12 mouse cellular contexts compared by ENCODE assay signal in the genomic region with DNA sequence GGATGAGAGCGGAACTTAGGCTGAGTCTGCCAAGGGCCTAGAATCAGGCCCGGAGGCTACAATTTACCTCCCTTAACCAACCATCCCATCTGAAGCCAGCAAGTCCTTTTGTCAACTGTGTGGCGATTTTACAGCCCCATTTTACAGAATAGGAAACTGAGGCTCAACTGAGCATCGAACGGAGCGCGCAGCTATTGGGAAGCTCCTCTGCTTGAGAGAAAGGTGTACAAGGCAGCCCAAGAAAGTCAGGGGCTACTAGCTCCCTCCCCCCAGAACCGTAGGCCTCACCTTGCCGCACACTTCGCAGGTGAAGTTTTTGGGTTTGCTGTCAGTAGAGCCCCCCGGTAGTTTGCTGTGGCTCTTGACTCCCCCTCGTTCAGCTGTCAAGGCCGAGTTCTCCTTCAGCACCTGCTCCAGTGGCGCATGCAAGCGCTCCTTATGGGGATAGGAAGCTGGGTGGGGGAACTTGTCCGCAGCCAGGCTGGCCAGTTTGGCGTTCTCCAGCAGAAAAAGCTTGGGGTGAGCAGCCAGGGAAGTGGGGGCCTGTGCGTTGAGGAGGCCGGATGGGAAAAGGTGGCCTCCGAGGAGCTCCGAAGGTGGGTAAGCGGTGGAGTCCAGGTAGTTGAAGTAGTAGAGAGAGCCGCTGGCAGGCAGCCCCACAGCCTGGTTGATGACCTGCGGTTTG. TPM values are rescaled to one million over a fixed set of nuclear protein-coding genes. Genes with fewer than 3 reads are reported as not detected.
DNase-seq lines count a peak whose midpoint lies in the region; ATAC-seq and TF ChIP-seq lines count a peak whose summit lies in the region.
"Had no signal": no experiment of that assay in that cellular context is flagged by ENCODE, and none has a peak within 500 bp of the region (broad histone marks: within the 10 kb centered on the region; RNA-seq: fewer than 3 reads in every experiment).

No protein-coding gene starts in this region.

- no peaks in the 10 kb centered on the region for H3K4me1 ChIP-seq in hindbrain, postnatal 0 days (ENCODE audit: insufficient read depth, low read length)
- H3K4me1 ChIP-seq in neural tube, embryonic 12.5 days: peaks cover 12% of the 10 kb centered on the region

- WGBS in hindbrain, postnatal 0 days: 3% methylated on average over 24 of the region's 24 CpGs
- 3% methylated on average over 24 of the region's 24 CpGs for WGBS in neural tube, embryonic 12.5 days

- peaks cover 85% of the 10 kb centered on the region for H3K27me3 ChIP-seq in hindbrain, postnatal 0 days (ENCODE audit: insufficient read depth, low read length)
- peaks cover 100% of the 10 kb centered on the region for H3K27me3 ChIP-seq in neural tube, embryonic 12.5 days (replicated peaks)

- peak overlapping the region; percentile 31; the same call in 1 of the 2 replicates for H3K4me2 ChIP-seq in hindbrain, postnatal 0 days (ENCODE audit: low read depth, low read length)
- peak overlapping the region; percentile 41 for H3K4me2 ChIP-seq in neural tube, embryonic 12.5 days (replicated peaks)
- H3K4me2 ChIP-seq: neural tube, embryonic 13.5 days had no signal

- H3K36me3 ChIP-seq in hindbrain, postnatal 0 days (ENCODE audit: insufficient read depth, low read length): no peaks in the 10 kb centered on the region
- no peaks in the 10 kb centered on the region for H3K36me3 ChIP-seq in neural tube, embryonic 12.5 days
- H3K36me3 ChIP-seq: neural tube, embryonic 13.5 days had no signal

- H3K9ac ChIP-seq in hindbrain, postnatal 0 days (replicated peaks; ENCODE audit: low read length): no peak overlapping the region
- no peak overlapping the region for H3K9ac ChIP-seq in neural tube, embryonic 12.5 days
- H3K9ac ChIP-seq: neural tube, embryonic 13.5 days had no signal

- peak; percentile 42 for DNase-seq in embryo, embryonic 9.5 days (ENCODE audit: extremely low spot score)
- DNase-seq in embryo, embryonic 10 days (ENCODE audit: low spot score): no peak
- no peak for DNase-seq in layer of hippocampus, adult 2 months (ENCODE audit: low spot score in 2 of 2)
- no peak for DNase-seq in layer of hippocampus, adult 11-12 months (ENCODE audit: low spot score)
- no peak for DNase-seq in hindbrain, postnatal 0 days (ENCODE audit: low spot score)
- no peak for DNase-seq in thymus, postnatal 14 days
- DNase-seq in ovary, postnatal 36 days (ENCODE audit: low spot score): no peak
- DNase-seq: cerebellum, adult 11-12 months; gastrocnemius, postnatal 25 days had no signal

- peak overlapping the region; percentile 61 for H3K4me3 ChIP-seq in layer of hippocampus, adult 2 months
- H3K4me3 ChIP-seq in hindbrain, postnatal 0 days (ENCODE audit: low read length): no peak overlapping the region; the same call in 1 of the 2 replicates
- no peak overlapping the region for H3K4me3 ChIP-seq in neural tube, embryonic 12.5 days
- H3K4me3 ChIP-seq: neural tube, embryonic 13.5 days had no signal

- TF ChIP-seq CTCF in layer of hippocampus, adult 2 months (conservative IDR thresholded peaks at IDR 0.05): no peak
- TF ChIP-seq CTCF in hindbrain, postnatal 0 days (IDR thresholded peaks at IDR 0.05; ENCODE audit: low read depth): no peak

- no peaks in the 10 kb centered on the region for H3K9me3 ChIP-seq in hindbrain, postnatal 0 days (ENCODE audit: low read length)
- H3K9me3 ChIP-seq in neural tube, embryonic 12.5 days: no peaks in the 10 kb centered on the region
- H3K9me3 ChIP-seq: neural tube, embryonic 13.5 days had no signal

- no peak for ATAC-seq in hindbrain, postnatal 0 days
- no peak; the same call in 1 of the 2 replicates for ATAC-seq in neural tube, embryonic 12.5 days (ENCODE audit: low FRiP score, low read depth)

- peak overlapping the region; percentile 92 for H3K27ac ChIP-seq in layer of hippocampus, adult 2 months
- no peak overlapping the region for H3K27ac ChIP-seq in hindbrain, postnatal 0 days
- H3K27ac ChIP-seq in neural tube, embryonic 12.5 days: no peak overlapping the region
- H3K27ac ChIP-seq: neural tube, embryonic 13.5 days had no signal

RNA-seq across cellular contexts. Expression of a gene that starts 3.8 kb away (rescaled TPM):
- total RNA-seq in layer of hippocampus, adult 2 months (2021): 10 to 100 TPM; 40.4 to 46.2 TPM
- total RNA-seq in hindbrain, postnatal 0 days (2014; rRNA removed): 0.52 and 1.8 TPM in 2 replicates
- polyA plus RNA-seq in hindbrain, postnatal 0 days (2015; fragmentation: Nextera tagmentation; extraction: Ambion mirVana): not detected in 2 replicates
- not detected in 2 replicates for polyA plus RNA-seq in neural tube, embryonic 12.5 days (2016; fragmentation: Nextera tagmentation; extraction: Ambion mirVana)
- total RNA-seq: gastrocnemius, postnatal 25 days had no signal
- polyA plus RNA-seq: limb, embryonic 11.5 days; neural tube, embryonic 13.5 days had no signal

Comparison
In these comparisons a context has a peak if more than half of its experiments do, and no peak if none do; other contexts are left out.
1. RNA of a gene that starts 3.8 kb away (total RNA-seq): 40.4 to 46.2 TPM in layer of hippocampus, adult 2 months; 0.52 to 1.8 TPM in hindbrain, postnatal 0 days; every median in the first group is over 10 times any median in the second.